Mouse (Mus musculus): ENCODE measurements around the gene Ano1.

Gene Ano1

GRCm38 (mm10) chr7:144696764-144697704 lies 54.7 kb downstream of the Ano1 start:
- DNase-seq (ENCODE audit: low spot score in 2 of 2): peak in 1 of 2 experiments; percentile 65

- DNase-seq (ENCODE audit: low spot score in 2 of 2): no peak
Measured at GRCm38 (mm10) chr7:144689855-144690254, 61.9 kb downstream of the Ano1 start.

- peak in 1 of 2 experiments; percentile 38 for DNase-seq (ENCODE audit: low spot score in 2 of 2)
Measured at GRCm38 (mm10) chr7:144689136-144689535, 62.6 kb downstream of the Ano1 start.

GRCm38 (mm10) chr7:144687663-144688381 lies 64.0 kb downstream of the Ano1 start:
- DNase-seq (ENCODE audit: low spot score in 2 of 2): no peak

GRCm38 (mm10) chr7:144684947-144685346 lies 66.8 kb downstream of the Ano1 start:
- peak in 1 of 2 experiments; percentile 53 for DNase-seq (ENCODE audit: low spot score in 2 of 2)

GRCm38 (mm10) chr7:144684467-144684866 lies 67.3 kb downstream of the Ano1 start:
- DNase-seq (ENCODE audit: low spot score in 2 of 2): peak in 1 of 2 experiments; percentile 54

GRCm38 (mm10) chr7:144680096-144680495 lies 71.7 kb downstream of the Ano1 start:
- peak in 1 of 2 experiments; percentile 39 for DNase-seq (ENCODE audit: low spot score in 2 of 2)

GRCm38 (mm10) chr7:144678241-144679030 lies 73.3 kb downstream of the Ano1 start:
- peak in 1 of 2 experiments; percentile 61 for DNase-seq (ENCODE audit: low spot score in 2 of 2)

- peak in 1 of 2 experiments; percentile 58 for DNase-seq (ENCODE audit: low spot score in 2 of 2)
Measured at GRCm38 (mm10) chr7:144677341-144678086, 74.3 kb downstream of the Ano1 start.

GRCm38 (mm10) chr7:144675632-144676031 lies 76.1 kb downstream of the Ano1 start:
- peak in 1 of 2 experiments; percentile 39 for DNase-seq (ENCODE audit: low spot score in 2 of 2)

GRCm38 (mm10) chr7:144669895-144670294 lies 81.9 kb downstream of the Ano1 start:
- no peak for DNase-seq (ENCODE audit: low spot score in 2 of 2)

GRCm38 (mm10) chr7:144668603-144669278 lies 83.0 kb downstream of the Ano1 start:
- no peak for DNase-seq (ENCODE audit: low spot score in 2 of 2)

GRCm38 (mm10) chr7:144667091-144667490 lies 84.7 kb downstream of the Ano1 start:
- no peak for DNase-seq (ENCODE audit: low spot score in 2 of 2)

- no peak for DNase-seq (ENCODE audit: low spot score in 2 of 2)
Measured at GRCm38 (mm10) chr7:144665585-144665984, 86.2 kb downstream of the Ano1 start.

- no peak for DNase-seq (ENCODE audit: low spot score in 2 of 2)
Measured at GRCm38 (mm10) chr7:144663566-144663965, 88.2 kb downstream of the Ano1 start.

- no peak for DNase-seq (ENCODE audit: low spot score in 2 of 2)
Measured at GRCm38 (mm10) chr7:144656261-144656967, 95.4 kb downstream of the Ano1 start.

GRCm38 (mm10) chr7:144653681-144654425 lies 97.9 kb downstream of the Ano1 start:
- DNase-seq (ENCODE audit: low spot score in 2 of 2): peak in 1 of 2 experiments; percentile 56

GRCm38 (mm10) chr7:144647547-144647946 lies 104.2 kb downstream of the Ano1 start:
- no peak for DNase-seq (ENCODE audit: low spot score in 2 of 2)

GRCm38 (mm10) chr7:144640817-144641216 lies 111.0 kb downstream of the Ano1 start:
- DNase-seq (ENCODE audit: low spot score in 2 of 2): no peak
